Mouse (Mus musculus): ENCODE measurements at regions not wholly inside any gene's neighbourhood (a gene's known extent, or its start where the extent isn't known, plus 50 kb on each side); places are given as distances from the start of the nearest gene placed in this dataset.

DNA sequence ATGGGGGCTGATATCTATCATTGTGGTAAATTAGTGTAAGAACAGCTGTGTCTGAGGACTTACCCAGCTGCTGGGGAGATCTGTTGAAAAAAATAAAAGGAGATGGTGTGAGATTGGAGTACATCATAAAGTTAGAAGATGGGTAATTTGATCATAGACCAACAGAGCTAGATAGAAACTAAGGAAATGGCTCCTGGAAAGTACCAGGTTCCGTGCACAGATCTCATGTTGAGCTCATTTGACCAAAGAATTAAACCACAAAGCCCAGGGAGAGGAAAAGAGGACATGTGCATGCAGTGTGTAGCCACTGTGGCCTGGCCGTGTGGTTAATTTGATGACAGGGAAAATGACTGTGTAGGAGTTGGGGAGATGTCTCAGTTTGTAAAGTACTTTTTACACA lies 335.3 kb upstream of the Slc24a5 start:
- no peak for DNase-seq
- H3K27me3 ChIP-seq (ENCODE audit: control insufficient read depth, insufficient read depth, low read length), result no peaks in the 10 kb centered on the region
- 6% methylated on average over 2 of the region's 2 CpGs for WGBS

DNA sequence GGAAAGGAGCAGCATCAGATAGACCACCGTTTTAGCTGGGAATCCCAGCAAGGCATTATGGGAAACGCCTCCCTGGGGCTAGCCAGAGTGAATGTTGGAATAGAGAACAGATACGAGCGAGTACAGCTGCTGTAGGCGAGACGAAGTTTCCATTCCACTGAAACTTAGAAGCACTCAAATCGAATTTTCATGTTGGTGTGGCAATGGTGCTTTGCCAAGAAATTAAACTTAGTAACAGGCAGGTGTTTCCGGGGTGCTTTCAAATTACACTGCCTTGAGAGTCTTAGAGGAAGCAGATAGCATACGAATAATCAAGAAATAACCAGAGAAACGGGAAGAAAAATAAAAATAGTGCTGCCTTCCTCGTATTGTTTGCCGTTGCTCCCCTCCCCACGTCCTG lies 327.1 kb upstream of the Slc24a5 start:
- TF ChIP-seq CTCF (IDR thresholded peaks at IDR 0.05; ENCODE audit: borderline replicate concordance, control insufficient read depth, extremely low read depth, insufficient read depth, low read length, poor library complexity), result no peak
- no peak for TF ChIP-seq POLR2A (IDR thresholded peaks at IDR 0.05; ENCODE audit: control insufficient read depth, extremely low read depth, insufficient read depth, low read length, poor library complexity)
- no peaks in the 10 kb centered on the region for H3K27me3 ChIP-seq (ENCODE audit: control insufficient read depth, insufficient read depth, low read length)
- no peak overlapping the region for H3K27ac ChIP-seq (ENCODE audit: control insufficient read depth, insufficient read depth, low read length)
- H3K4me1 ChIP-seq (replicated peaks; ENCODE audit: control insufficient read depth, insufficient read depth, low read length), result peaks cover 9% of the 10 kb centered on the region
- DNase-seq, result no peak
- no peak overlapping the region for H3K4me3 ChIP-seq (ENCODE audit: control insufficient read depth, insufficient read depth, low read length)
- 4% methylated on average over 13 of the region's 13 CpGs for WGBS
- H3K36me3 ChIP-seq (ENCODE audit: control insufficient read depth, insufficient read depth, low read length), result no peaks in the 10 kb centered on the region

More for the DNA sequence above, 335.3 kb upstream of the Slc24a5 start:
- H3K4me1 ChIP-seq (replicated peaks; ENCODE audit: control insufficient read depth, insufficient read depth, low read length), result no peaks in the 10 kb centered on the region
- no peak overlapping the region for H3K4me3 ChIP-seq (ENCODE audit: control insufficient read depth, insufficient read depth, low read length)
- no peak for TF ChIP-seq CTCF (IDR thresholded peaks at IDR 0.05; ENCODE audit: borderline replicate concordance, control insufficient read depth, extremely low read depth, insufficient read depth, low read length, poor library complexity)
- no peak for TF ChIP-seq POLR2A (IDR thresholded peaks at IDR 0.05; ENCODE audit: control insufficient read depth, extremely low read depth, insufficient read depth, low read length, poor library complexity)
- no peaks in the 10 kb centered on the region for H3K36me3 ChIP-seq (ENCODE audit: control insufficient read depth, insufficient read depth, low read length)
- H3K27ac ChIP-seq (ENCODE audit: control insufficient read depth, insufficient read depth, low read length), result no peak overlapping the region

DNA sequence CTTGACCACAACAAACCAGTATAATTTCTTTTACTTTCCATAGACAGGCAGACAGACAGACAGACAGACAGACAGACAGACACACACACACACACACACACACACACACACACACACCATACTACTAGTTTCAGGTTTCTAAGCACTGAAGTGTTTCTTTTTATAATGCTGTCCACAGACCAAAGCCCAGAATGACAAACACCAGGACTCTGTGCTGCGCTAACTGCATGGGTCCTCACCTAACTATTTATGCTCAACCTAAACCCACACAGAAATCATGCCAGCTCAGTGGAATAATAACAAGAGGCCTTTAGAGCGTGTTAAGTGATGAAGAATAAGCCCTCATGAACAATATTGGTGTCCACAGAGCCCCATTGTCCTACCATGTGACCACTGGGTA lies 325.0 kb upstream of the Slc24a5 start:
- no peaks in the 10 kb centered on the region for H3K27me3 ChIP-seq (ENCODE audit: control insufficient read depth, insufficient read depth, low read length)
- no peak for DNase-seq
- peaks cover 9% of the 10 kb centered on the region for H3K4me1 ChIP-seq (replicated peaks; ENCODE audit: control insufficient read depth, insufficient read depth, low read length)
- WGBS, result 93% methylated on average over 2 of the region's 2 CpGs
- no peak overlapping the region for H3K4me3 ChIP-seq (ENCODE audit: control insufficient read depth, insufficient read depth, low read length)
- TF ChIP-seq CTCF (IDR thresholded peaks at IDR 0.05; ENCODE audit: borderline replicate concordance, control insufficient read depth, extremely low read depth, insufficient read depth, low read length, poor library complexity), result no peak
- TF ChIP-seq POLR2A (IDR thresholded peaks at IDR 0.05; ENCODE audit: control insufficient read depth, extremely low read depth, insufficient read depth, low read length, poor library complexity), result no peak
- no peak overlapping the region for H3K27ac ChIP-seq (ENCODE audit: control insufficient read depth, insufficient read depth, low read length)
- H3K36me3 ChIP-seq (ENCODE audit: control insufficient read depth, insufficient read depth, low read length), result no peaks in the 10 kb centered on the region

DNA sequence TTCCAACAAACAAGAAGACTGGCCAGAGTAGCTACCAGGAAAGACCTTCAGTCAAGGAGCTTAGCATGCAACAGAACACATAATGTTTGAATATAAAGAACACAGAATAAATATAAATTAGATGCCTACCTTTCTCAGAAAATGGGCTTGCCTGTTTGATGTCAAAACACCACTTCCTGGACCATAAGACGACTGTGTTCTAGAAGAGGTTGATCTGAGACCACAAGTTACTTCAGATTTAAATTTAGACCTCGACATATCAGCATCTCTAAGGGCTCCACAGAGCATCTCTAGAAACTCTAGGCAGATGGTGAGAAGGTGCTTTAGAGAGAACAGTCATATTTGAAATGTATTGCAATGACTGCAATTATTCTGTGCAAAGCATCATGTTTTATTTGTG lies 322.9 kb upstream of the Slc24a5 start:
- Histone ChIP-seq H3K4me3 (ENCODE audit: control insufficient read depth, insufficient read depth, low read length) (no peak overlapping the region), H3K4me1 (replicated peaks; ENCODE audit: control insufficient read depth, insufficient read depth, low read length) (peaks cover 9% of the 10 kb centered on the region), H3K36me3 (ENCODE audit: control insufficient read depth, insufficient read depth, low read length) (no peaks in the 10 kb centered on the region), H3K27ac (ENCODE audit: control insufficient read depth, insufficient read depth, low read length) (no peak overlapping the region), H3K27me3 (ENCODE audit: control insufficient read depth, insufficient read depth, low read length) (no peaks in the 10 kb centered on the region)
- TF ChIP-seq POLR2A (IDR thresholded peaks at IDR 0.05; ENCODE audit: control insufficient read depth, extremely low read depth, insufficient read depth, low read length, poor library complexity) (no peak), CTCF (IDR thresholded peaks at IDR 0.05; ENCODE audit: borderline replicate concordance, control insufficient read depth, extremely low read depth, insufficient read depth, low read length, poor library complexity) (no peak)
- DNase-seq, result no peak
- 12% methylated on average over 2 of the region's 2 CpGs for WGBS

DNA sequence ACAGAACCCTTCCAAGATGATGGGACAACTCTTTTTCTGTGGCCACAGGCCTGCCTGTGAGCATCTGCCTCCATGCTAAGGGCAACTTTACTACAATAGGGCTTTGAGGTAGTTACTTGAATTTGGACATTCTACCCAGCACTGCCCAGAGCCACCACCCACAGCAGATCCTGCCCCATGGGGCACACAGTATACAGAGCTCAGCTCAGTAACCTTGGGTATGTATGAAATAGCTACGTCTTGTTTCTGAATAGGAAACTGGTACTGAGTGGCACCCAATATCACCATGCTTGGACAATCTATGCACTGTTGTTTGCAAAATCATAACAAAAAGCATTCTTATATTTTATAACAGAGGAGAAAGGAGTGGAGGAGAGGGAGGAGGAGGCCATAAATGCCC lies 320.8 kb upstream of the Slc24a5 start:
- H3K36me3 ChIP-seq (ENCODE audit: control insufficient read depth, insufficient read depth, low read length), result no peaks in the 10 kb centered on the region
- DNase-seq, result no peak
- no peaks in the 10 kb centered on the region for H3K27me3 ChIP-seq (ENCODE audit: control insufficient read depth, insufficient read depth, low read length)
- no peak overlapping the region for H3K4me3 ChIP-seq (ENCODE audit: control insufficient read depth, insufficient read depth, low read length)
- WGBS, result 93% methylated on average over 1 of the region's 1 CpGs
- peaks cover 4% of the 10 kb centered on the region; the same call in 1 of the 2 replicates for H3K4me1 ChIP-seq (replicated peaks; ENCODE audit: control insufficient read depth, insufficient read depth, low read length)
- no peak for TF ChIP-seq POLR2A (IDR thresholded peaks at IDR 0.05; ENCODE audit: control insufficient read depth, extremely low read depth, insufficient read depth, low read length, poor library complexity)
- TF ChIP-seq CTCF (IDR thresholded peaks at IDR 0.05; ENCODE audit: borderline replicate concordance, control insufficient read depth, extremely low read depth, insufficient read depth, low read length, poor library complexity), result no peak
- H3K27ac ChIP-seq (ENCODE audit: control insufficient read depth, insufficient read depth, low read length), result no peak overlapping the region

DNA sequence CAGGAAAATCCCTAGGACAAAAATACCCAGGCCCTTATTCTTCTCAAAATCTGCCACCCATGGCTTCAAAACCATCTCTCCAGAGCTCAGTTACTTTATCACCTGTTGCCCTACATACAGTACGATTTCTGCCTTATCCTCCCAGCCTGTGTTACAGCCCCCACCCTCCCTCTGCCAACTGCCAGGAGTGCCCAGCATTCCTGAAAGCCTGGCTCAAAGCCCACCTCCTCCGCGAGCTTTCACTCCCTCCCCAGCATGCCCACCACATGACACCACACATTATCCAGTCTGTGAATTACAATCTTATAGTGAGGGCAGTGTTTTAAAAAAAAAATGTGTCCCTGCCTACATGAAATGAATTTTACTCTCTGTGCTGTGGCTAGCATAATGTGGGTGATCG lies 320.3 kb upstream of the Slc24a5 start:
- no peak for DNase-seq
- no peak overlapping the region for H3K4me3 ChIP-seq (ENCODE audit: control insufficient read depth, insufficient read depth, low read length)
- no peak overlapping the region for H3K27ac ChIP-seq (ENCODE audit: control insufficient read depth, insufficient read depth, low read length)
- no peaks in the 10 kb centered on the region for H3K27me3 ChIP-seq (ENCODE audit: control insufficient read depth, insufficient read depth, low read length)
- H3K36me3 ChIP-seq (ENCODE audit: control insufficient read depth, insufficient read depth, low read length), result no peaks in the 10 kb centered on the region
- TF ChIP-seq CTCF (IDR thresholded peaks at IDR 0.05; ENCODE audit: borderline replicate concordance, control insufficient read depth, extremely low read depth, insufficient read depth, low read length, poor library complexity) (no peak), POLR2A (IDR thresholded peaks at IDR 0.05; ENCODE audit: control insufficient read depth, extremely low read depth, insufficient read depth, low read length, poor library complexity) (no peak)
- WGBS, result 94% methylated on average over 4 of the region's 4 CpGs
- H3K4me1 ChIP-seq (replicated peaks; ENCODE audit: control insufficient read depth, insufficient read depth, low read length), result peaks cover 4% of the 10 kb centered on the region; the same call in 1 of the 2 replicates

DNA sequence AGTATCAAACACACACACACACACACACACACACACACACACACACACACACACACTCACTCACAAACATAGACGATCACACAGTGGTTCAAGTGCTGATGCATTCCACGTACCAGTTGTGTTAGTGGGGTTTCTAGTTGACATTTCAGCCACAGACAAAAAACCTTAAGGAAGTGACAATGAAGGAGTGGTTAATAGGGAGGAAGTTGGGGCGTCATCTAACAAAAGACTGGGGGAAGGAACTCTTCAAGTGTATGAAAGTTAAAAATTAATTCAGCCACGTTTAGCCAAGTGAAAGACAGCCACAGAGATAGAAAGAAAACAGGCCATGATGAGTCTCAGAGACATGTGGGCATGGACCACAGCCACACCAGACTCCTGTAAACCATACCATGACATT lies 316.1 kb upstream of the Slc24a5 start:
- Histone ChIP-seq H3K27ac (ENCODE audit: control insufficient read depth, insufficient read depth, low read length) (no peak overlapping the region), H3K4me1 (replicated peaks; ENCODE audit: control insufficient read depth, insufficient read depth, low read length) (no peaks in the 10 kb centered on the region), H3K27me3 (ENCODE audit: control insufficient read depth, insufficient read depth, low read length) (no peaks in the 10 kb centered on the region), H3K4me3 (ENCODE audit: control insufficient read depth, insufficient read depth, low read length) (no peak overlapping the region), H3K36me3 (ENCODE audit: control insufficient read depth, insufficient read depth, low read length) (no peaks in the 10 kb centered on the region)
- no peak for DNase-seq
- WGBS, result 17% methylated on average over 4 of the region's 4 CpGs
- no peak for TF ChIP-seq CTCF (IDR thresholded peaks at IDR 0.05; ENCODE audit: borderline replicate concordance, control insufficient read depth, extremely low read depth, insufficient read depth, low read length, poor library complexity)
- no peak for TF ChIP-seq POLR2A (IDR thresholded peaks at IDR 0.05; ENCODE audit: control insufficient read depth, extremely low read depth, insufficient read depth, low read length, poor library complexity)
